Mouse (Mus musculus) layer of hippocampus, adult 9-11 months (tissue): ENCODE data around the gene Cib4.

ENCODE experiments used
- DNase-seq: peaks from one replicate; pipeline ENCODE4 v3.0.0; 2022

Cib4 gene

GRCm38 (mm10) chr5:30497299-30497698, 48.3 kb downstream of the Cib4 start:
- DNase-seq, result no peak

DNA sequence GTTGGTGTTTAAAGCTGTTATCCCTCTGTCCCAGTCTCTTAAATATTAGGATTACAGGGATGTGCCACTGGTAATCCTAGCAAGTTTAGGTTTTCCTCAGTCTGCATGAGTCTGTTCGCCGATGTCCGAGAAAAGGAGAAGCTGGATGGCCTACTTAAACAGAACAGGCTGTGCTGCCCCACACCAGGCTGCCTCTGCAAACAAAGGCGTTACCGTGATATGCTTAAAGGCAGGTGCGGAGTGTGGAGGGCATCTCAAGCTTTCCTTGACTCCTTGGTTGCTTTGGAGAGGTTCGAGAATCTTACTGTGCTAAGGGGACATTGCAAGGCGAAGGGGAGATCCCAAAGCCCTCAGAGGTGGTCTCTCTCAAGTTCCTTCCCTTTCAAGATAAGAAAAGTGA, 48.8 kb downstream of the Cib4 start:
- DNase-seq, result no peak

DNA sequence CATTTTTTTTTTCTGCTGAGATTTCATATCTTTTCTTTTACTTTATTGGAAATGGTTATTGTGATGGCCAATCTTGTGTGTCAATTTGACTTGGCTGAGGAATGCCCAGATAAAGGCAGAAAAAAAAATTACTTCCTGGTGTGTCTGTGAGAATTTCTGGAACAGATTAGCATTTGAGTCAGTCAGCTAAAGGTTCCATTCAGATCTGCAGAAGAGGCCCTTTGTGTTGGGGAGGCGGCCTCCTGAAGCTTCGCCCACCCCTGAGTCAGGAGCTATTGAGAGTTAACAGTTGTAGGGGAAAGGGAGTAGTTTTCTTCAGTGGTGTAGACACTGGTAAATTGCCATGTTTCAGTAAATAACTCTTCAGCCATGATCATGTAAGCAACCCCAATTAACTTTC, 50.3 kb downstream of the Cib4 start:
- no peak for DNase-seq

DNA sequence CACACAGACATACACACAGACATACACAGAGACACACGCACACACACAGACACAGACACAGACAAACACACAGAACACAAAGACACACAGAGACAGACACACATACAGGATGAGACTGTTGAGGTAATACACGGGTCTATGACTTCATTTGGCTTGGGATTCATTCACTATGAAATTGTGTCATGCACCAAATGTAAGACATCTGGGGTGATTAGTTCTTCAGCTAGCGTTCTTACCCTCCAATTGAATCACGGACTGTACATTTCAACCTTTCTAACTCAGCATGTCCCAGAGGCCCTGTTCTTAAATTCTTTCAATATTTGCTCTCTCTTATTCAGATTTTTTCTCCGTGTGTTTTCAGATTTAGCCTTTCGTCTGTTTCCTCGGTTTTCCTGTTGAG, 51.0 kb downstream of the Cib4 start:
- DNase-seq, result no peak

DNA sequence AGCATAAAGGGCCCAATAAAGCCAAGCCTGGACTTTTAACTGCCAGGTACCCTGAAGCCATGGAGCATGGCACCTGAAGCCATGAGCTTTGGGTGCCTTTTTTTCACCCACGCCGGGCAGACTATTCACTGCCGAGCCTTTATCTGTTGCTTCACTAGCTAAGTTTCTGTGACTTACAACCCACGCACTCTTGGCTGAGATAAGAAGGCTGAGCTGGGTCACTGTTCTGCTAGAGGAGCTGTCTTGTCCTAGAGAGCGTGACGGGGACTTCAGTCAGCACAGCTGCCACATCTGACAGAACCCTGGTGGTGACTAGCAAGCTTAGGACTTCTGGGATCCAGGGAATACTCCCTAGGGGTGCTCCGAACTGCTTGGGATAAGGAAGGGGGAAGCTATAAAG, 51.9 kb downstream of the Cib4 start:
- DNase-seq, result no peak

- DNase-seq, result no peak
These were observed 54.8 kb downstream of the Cib4 start for GRCm38 (mm10) chr5:30490845-30491244.

GRCm38 (mm10) chr5:30490215-30490614, 55.4 kb downstream of the Cib4 start:
- DNase-seq, result no peak

- no peak for DNase-seq
These were observed 60.5 kb downstream of the Cib4 start for GRCm38 (mm10) chr5:30485136-30485535.

DNA sequence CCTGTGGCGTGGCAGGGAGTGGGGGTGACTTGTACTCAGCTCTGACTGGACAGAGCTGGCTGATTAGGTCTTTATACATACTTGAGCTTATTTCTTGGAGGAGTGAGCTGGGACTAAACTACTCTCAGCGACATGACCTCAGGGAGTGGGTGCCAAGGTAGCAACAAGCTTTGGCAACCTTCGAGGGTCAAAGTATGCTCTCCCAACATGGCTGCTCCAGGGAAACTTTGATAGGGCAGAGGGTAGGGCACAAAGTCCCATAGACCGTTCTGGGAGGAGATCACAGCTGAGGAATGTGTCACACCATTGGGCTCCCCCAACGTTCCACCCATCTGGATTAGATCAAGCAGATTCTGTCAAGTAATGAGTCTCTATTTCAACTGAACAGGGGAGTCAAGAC, 61.0 kb downstream of the Cib4 start:
- no peak for DNase-seq

- no peak for DNase-seq
These were observed 62.1 kb downstream of the Cib4 start for GRCm38 (mm10) chr5:30483533-30483932.

DNA sequence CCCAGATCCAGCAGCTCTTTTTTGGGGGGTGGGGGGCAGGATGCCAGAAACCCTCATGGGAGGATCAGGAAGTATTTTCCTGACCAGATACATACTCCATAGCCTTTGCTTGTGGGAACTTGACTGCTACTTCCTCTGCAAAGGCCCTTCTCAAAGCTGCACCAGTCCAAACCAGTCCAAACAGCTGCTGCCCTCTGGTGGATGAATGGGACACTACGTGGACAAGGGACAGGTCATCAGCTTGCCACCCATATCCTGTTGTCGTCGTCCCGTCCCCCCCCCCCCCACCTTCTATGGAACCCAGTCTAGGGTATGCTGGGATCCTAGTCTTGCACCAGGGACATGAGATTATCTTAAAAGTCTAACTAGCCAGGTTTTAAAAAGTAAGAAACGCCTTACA, 63.3 kb downstream of the Cib4 start:
- DNase-seq, result peak; percentile 59

- no peak for DNase-seq
These were observed 69.1 kb downstream of the Cib4 start for GRCm38 (mm10) chr5:30476534-30476933.

GRCm38 (mm10) chr5:30472148-30472547, 73.5 kb downstream of the Cib4 start:
- DNase-seq, result no peak

GRCm38 (mm10) chr5:30470454-30470853, 75.2 kb downstream of the Cib4 start:
- no peak for DNase-seq

DNA sequence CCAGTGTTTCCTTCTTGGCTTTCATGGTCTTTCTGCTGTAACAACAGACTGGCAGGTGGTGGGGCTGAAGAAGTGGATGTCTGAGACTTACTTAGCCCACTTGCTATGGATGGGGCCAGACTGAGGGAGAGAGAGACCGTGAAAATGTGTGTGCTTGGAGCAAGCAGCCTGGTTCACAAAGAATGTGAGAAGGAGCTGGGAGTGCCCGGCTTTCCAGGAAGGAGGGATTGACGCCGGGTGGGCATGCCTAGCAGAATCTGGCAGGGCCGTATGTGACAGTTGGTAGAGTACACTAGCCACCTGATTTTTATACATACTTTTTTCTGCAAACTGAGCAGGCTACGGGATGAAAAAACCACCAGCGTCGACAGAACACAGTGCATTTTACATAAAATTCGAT, 79.3 kb downstream of the Cib4 start:
- DNase-seq, result peak; percentile 19

DNA sequence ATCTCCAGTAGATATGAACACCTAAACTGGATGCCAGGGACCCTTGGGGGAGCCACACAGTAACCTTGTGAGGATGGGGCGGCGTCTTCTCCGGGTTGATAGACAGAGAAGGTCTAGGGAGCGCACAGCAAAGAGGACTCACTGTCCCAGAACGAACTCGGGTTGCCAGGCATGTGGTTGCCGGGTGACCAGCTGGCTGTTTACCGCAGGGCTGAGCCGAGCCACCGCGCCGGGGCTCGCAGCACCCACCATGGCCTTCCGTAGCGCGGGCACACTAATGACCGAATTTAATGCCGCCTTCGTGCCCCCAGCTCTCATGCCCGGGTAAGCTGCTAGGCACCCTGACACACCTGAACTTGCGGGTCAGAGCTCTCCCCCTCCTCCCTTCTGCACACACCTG, 79.8 kb downstream of the Cib4 start, which contains the start of gene 1700001C02Rik:
1700001C02Rik (plus strand) TSS at position 187 of the 400 bp plus-strand sequence.
- DNase-seq, result no peak

GRCm38 (mm10) chr5:30461821-30462220, 83.8 kb downstream of the Cib4 start, which contains the start of gene Otof:
TSS of gene Otof (minus strand) at chr5:30461932.
- DNase-seq, result peak; percentile 82

DNA sequence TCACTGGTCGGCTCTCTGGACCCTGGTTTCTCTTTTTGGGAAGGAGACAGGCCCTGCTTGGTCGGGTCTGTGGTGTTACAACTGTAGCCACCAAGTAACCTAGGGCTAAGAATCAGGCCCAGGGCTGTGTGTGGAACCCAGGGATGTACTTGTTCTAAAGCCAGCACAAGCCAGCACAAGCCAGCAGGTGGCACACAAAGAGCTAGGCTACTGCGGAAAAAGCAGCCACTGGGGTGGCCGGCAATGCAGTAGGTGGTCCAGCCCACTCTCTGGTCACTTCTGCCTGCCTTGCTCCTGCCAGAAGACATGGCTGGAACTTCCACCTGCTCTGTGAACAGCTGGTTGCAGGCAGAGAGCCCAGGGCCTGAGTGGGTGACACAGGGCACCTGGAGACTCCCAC, 85.5 kb downstream of the Cib4 start:
- no peak for DNase-seq

DNA sequence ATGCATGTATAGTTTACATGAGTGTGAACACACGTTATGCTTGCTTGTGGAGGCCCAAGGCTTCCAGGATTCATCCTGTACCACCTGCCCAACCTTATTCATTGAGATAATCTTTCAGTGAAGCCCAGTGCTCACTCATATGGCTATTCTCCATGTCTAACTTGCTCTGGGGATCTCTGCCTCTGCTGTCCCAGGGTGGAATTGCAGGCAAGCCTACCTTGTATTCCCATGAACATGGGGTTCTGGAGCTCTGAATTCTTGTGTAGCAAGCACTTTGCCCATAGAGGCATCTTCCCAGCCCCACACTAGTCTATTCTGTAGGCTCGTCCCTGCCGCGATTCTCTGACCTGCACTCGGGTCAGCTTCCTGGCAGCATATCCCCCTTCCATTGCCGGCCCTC, 89.6 kb downstream of the Cib4 start:
- DNase-seq, result peak; percentile 21

GRCm38 (mm10) chr5:30444327-30444895, 101.2 kb downstream of the Cib4 start:
- no peak for DNase-seq

DNA sequence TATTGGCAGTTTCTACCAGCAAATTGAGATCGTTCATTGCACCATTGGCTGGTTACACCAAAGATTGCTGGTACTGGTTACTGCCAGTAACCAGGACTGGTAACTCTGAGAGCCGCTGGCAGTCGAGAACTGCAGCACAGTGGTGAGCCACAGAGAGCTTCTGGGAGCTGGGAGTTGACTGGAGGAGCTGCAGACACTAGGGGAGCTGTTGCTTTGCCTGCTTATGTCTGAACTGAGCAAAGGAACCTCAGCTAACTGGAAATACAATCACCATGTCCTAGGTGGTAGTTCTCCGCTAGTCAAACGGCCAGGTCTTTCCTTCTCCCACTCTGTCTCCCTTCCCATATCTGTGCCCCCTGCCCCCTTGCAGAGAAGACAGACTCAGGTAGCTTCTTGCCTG, 103.4 kb downstream of the Cib4 start:
- peak; percentile 12 for DNase-seq

- DNase-seq, result no peak
These were observed 105.2 kb downstream of the Cib4 start for GRCm38 (mm10) chr5:30440308-30440906.

- DNase-seq, result no peak
These were observed 106.7 kb downstream of the Cib4 start for GRCm38 (mm10) chr5:30438931-30439330.
